Mouse (Mus musculus) myocyte (in vitro differentiated cells): ENCODE measurements around the gene Reep1.

Source experiments
- CEBPB ChIP-seq: IDR thresholded peaks from 2 replicates; pipeline ENCODE4 v1.6.1; 2011; ENCODE audit warnings: mild to moderate bottlenecking, moderate library complexity; ENCODE audit not compliant: poor library complexity, insufficient read depth, severe bottlenecking
- MAX ChIP-seq: IDR thresholded peaks from one replicate; pipeline ENCODE4 v1.6.1; 2011; ENCODE audit warnings: low read depth, mild to moderate bottlenecking, control low read depth
- MYOD1 ChIP-seq, 3 experiments: IDR thresholded peaks; one replicate each; pipeline ENCODE4 v1.6.1; 2011; ENCODE audit warnings: control low read depth in 2 of 3, low read depth in 2 of 3, mild to moderate bottlenecking in 2 of 3, moderate library complexity in 1 of 3; ENCODE audit not compliant: insufficient read length in 2 of 3, control insufficient read depth in 1 of 3
- MYOG ChIP-seq, 3 experiments: IDR thresholded peaks; one replicate each; pipeline ENCODE4 v1.6.1; 2011; ENCODE audit warnings: control low read depth in 2 of 3, low read depth in 2 of 3, mild to moderate bottlenecking in 2 of 3; ENCODE audit not compliant: insufficient read length in 2 of 3, control insufficient read depth in 1 of 3, insufficient read depth in 1 of 3
- POLR2A ChIP-seq: IDR thresholded peaks from one replicate; pipeline ENCODE4 v1.6.1; 2011; ENCODE audit warnings: low read depth, mild to moderate bottlenecking, control low read depth, moderate library complexity; ENCODE audit not compliant: insufficient read length
- SRF ChIP-seq: IDR thresholded peaks from one replicate; pipeline ENCODE4 v1.6.1; 2011; ENCODE audit warnings: low read depth; ENCODE audit not compliant: control insufficient read depth, insufficient read length
- TCF12 ChIP-seq: IDR thresholded peaks from one replicate; pipeline ENCODE4 v1.6.1; 2011; ENCODE audit warnings: mild to moderate bottlenecking, control low read depth; ENCODE audit not compliant: poor library complexity, insufficient read depth, severe bottlenecking
- USF1 ChIP-seq: IDR thresholded peaks from one replicate; pipeline ENCODE4 v1.6.1; 2011; ENCODE audit warnings: low read depth, mild to moderate bottlenecking, control low read depth, moderate library complexity

DNA sequence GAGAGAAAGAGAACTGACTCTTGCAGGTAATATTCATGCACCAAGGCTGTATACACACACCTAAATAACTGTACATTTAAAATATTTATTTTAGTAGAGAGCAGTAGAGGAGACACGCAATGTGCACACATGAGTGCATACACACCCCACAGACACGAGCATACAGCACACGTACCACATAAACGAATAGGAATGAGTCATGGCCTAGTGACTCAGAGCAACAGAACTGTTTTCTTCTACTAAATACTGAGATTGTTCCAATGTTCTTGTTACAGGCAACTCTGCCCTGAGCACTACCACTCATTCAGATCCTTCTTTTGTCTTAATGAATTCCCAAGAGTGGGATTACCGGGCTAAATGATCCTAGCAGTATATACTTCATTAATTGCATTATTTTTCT, 70.7 kb downstream of the Reep1 start:
- no peak for TF ChIP-seq MAX
- TF ChIP-seq POLR2A, result no peak
- TF ChIP-seq CEBPB, result no peak
- TF ChIP-seq USF1, result no peak
- TF ChIP-seq TCF12, result no peak
- no peak for TF ChIP-seq MYOG (IDR thresholded peaks at IDR 0.05; ENCODE audit: control insufficient read depth in 1 of 3, insufficient read depth in 1 of 3, insufficient read length in 2 of 3, low read depth in 2 of 3)
- TF ChIP-seq MYOD1 (IDR thresholded peaks at IDR 0.05; ENCODE audit: control insufficient read depth in 1 of 3, insufficient read length in 2 of 3, low read depth in 2 of 3), result no peak
- no peak for TF ChIP-seq SRF
